Mouse (Mus musculus) hindbrain, embryonic 10.5 days (tissue): Measurements from ENCODE around the gene Slc25a13. TPM values are rescaled to one million over a fixed set of nuclear protein-coding genes. Genes with fewer than 3 reads are reported as not detected.
"Not testable (repeated sequence)": the region's sequence is repeated elsewhere in the genome, so short reads cannot be mapped to it uniquely, and the experiment has no call there.

Experiments
- DNase-seq: peaks from one replicate; pipeline ENCODE4 v3.0.0-alpha.2; 2017; ENCODE audit warnings: low spot score
- H3K27ac ChIP-seq: fragments of 300-500 bp; sonication (generic); 2 replicates; pipeline ENCODE4 v1.5.1; 2016; ENCODE audit warnings: mild to moderate bottlenecking, moderate library complexity
- H3K27me3 ChIP-seq: fragments of 300-500 bp; sonication (generic); 2 replicates; pipeline ENCODE4 v1.6.1; 2016; ENCODE audit warnings: mild to moderate bottlenecking; ENCODE audit not compliant: poor library complexity, insufficient read depth, severe bottlenecking
- H3K36me3 ChIP-seq: fragments of 300-500 bp; sonication (generic); 2 replicates; pipeline ENCODE4 v1.6.1; 2016; ENCODE audit warnings: mild to moderate bottlenecking, moderate library complexity
- H3K4me1 ChIP-seq: fragments of 300-500 bp; sonication (generic); replicated peaks from 2 replicates; pipeline ENCODE4 v1.6.1; 2016; ENCODE audit warnings: mild to moderate bottlenecking
- H3K4me3 ChIP-seq: fragments of 300-500 bp; sonication (generic); 2 replicates; pipeline ENCODE4 v1.5.1; 2016; ENCODE audit warnings: mild to moderate bottlenecking, moderate library complexity
- H3K9me3 ChIP-seq: fragments of 300-500 bp; sonication (generic); 2 replicates; pipeline ENCODE4 v1.6.1; 2016; ENCODE audit warnings: mild to moderate bottlenecking, moderate library complexity
- WGBS: fragments of 180-500 bp; shearing (Covaris S2); methylation state at CpG from one replicate; pipeline ENCODE4 v1.1.7; 2016; 5-methylcytosine and 5-hydroxymethylcytosine counted together
- polyA plus RNA-seq: library from polyadenylated mRNA; unstranded; fragments of >200 nt; fragmentation: Nextera tagmentation; extraction: Ambion mirVana; gene quantifications from 2 replicates; pipeline ENCODE4 v1.2.1, GENCODE M21; 2016

Gene Slc25a13
- polyA plus RNA-seq, 1 experiment from 2014 or later, result 29.7 TPM

DNA sequence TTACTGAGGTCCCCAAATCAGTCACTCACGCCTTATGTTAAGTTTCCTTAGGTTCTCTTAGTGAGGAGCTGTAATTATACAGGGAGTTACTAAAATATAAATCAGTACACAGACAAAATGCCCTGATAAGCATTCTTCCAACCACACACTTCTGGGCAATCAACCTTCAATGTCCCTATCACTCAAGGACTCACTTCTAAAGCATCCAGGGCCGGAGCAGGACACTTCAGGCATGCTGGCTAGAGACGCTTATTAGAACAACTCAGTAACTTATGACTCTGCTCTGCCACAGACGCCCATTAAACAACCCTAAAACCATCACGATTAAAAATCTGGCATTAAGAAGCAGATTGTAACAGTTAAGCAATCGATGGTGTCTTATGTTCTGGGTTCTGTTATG, 19.6 kb downstream of the Slc25a13 start:
- DNase-seq, result no peak
- WGBS, result 91% methylated on average over 6 of the region's 6 CpGs
- H3K4me3 ChIP-seq, result no peak overlapping the region
- no peaks in the 10 kb centered on the region for H3K27me3 ChIP-seq
- no peaks in the 10 kb centered on the region for H3K4me1 ChIP-seq
- no peaks in the 10 kb centered on the region for H3K9me3 ChIP-seq
- H3K27ac ChIP-seq, result no peak overlapping the region
- peaks cover 20% of the 10 kb centered on the region for H3K36me3 ChIP-seq

DNA sequence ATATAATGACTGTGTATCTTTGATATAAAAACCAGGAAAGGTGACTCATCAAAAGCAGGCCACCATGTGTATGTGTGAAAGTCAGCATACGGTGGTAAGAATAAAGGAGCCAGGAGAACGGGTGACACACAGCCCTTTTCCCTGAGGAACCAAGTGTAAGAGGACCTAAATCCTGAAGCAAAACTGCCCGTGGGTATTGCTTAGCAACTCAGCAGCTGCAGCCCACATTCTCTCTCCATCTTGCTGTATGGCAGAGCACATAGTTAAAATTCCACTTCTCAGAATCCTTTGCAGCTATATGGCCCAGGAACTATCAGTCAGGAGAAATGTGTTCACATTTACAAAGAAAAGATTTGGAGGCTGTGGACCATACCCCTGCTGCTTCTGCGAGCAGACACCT, 20.4 kb downstream of the Slc25a13 start:
- Histone ChIP-seq H3K9me3 (no peaks in the 10 kb centered on the region), H3K27me3 (no peaks in the 10 kb centered on the region), H3K4me3 (no peak overlapping the region), H3K36me3 (peaks cover 20% of the 10 kb centered on the region), H3K4me1 (no peaks in the 10 kb centered on the region), H3K27ac (no peak overlapping the region)
- 87% methylated on average over 4 of the region's 4 CpGs for WGBS
- no peak for DNase-seq

DNA sequence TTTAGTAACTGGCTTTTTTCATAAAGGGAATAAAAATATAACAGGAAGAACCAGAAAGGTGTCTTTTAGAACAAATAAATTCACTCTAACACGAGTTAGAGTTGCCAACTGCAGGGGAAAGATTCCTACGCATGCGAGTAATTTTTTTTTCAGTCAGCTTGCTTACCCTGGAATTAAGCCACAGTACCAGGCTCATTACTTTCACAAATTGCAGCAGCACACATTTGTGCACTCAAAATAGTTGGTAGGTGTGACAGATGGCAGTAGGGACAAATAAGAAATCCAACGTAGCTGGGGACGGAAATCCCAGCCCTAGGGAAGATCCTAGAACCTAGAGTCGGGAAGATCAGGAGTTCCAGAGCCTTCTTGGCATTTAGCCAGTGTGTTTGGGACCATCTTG, 22.1 kb downstream of the Slc25a13 start:
- H3K27ac ChIP-seq, result no peak overlapping the region

DNA sequence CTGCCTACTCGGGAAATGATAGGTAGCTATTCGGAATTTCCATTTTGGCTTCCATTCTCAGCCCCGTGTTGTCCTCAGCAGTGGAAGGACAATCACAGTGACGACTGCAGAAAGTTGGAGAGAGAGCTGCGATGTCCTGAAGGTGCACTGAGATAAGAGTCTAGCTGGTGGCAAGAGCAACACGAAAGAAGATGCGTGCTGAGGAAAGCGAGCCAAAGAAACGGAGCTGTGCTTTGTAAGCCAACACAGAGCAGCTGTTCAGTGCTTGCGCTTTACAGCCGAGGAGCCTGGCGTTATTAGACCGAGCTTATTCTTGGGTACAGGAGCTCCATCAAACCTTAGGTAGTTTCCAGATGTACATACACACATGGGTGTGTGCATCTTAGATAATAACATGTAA, 23.1 kb downstream of the Slc25a13 start:
- DNase-seq, result no peak
- no peaks in the 10 kb centered on the region for H3K27me3 ChIP-seq
- H3K9me3 ChIP-seq, result no peaks in the 10 kb centered on the region
- peaks cover 6% of the 10 kb centered on the region; the same call in 1 of the 2 replicates for H3K36me3 ChIP-seq
- H3K27ac ChIP-seq, result no peak overlapping the region
- H3K4me1 ChIP-seq, result no peaks in the 10 kb centered on the region
- WGBS, result 95% methylated on average over 13 of the region's 13 CpGs
- H3K4me3 ChIP-seq, result no peak overlapping the region

More for the DNA sequence above, 22.1 kb downstream of the Slc25a13 start:
- Histone ChIP-seq H3K9me3 (no peaks in the 10 kb centered on the region), H3K36me3 (peaks cover 8% of the 10 kb centered on the region; the same call in 1 of the 2 replicates), H3K27me3 (no peaks in the 10 kb centered on the region), H3K4me1 (no peaks in the 10 kb centered on the region), H3K4me3 (no peak overlapping the region)
- DNase-seq, result no peak
- WGBS, result 94% methylated on average over 6 of the region's 6 CpGs

DNA sequence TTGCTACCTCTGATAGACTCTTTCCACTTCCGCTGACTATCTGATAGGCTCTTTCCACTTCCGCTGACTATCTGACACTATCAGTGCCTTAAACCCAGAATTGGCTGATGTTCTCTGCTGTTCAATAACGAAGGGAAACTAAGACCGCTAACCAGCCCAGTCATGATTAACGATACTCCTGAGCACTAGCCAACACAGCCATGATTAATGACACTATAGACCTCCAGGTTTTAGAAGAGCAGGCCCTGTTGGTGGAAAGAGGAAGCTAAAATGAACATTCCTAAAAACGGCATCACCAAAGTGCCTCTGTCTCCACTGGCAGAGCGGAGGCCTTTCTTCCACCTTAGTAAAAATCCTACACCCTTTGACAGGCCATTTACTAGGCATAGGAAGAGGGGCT, 24.6 kb downstream of the Slc25a13 start:
- no peak for DNase-seq
- Histone ChIP-seq H3K36me3 (peaks cover 11% of the 10 kb centered on the region; the same call in 1 of the 2 replicates), H3K27me3 (no peaks in the 10 kb centered on the region), H3K4me3 (no peak overlapping the region), H3K4me1 (0 out of 2 replicates have a peak, but pooled peaks cover 1% of the 10 kb centered on the region), H3K9me3 (no peaks in the 10 kb centered on the region), H3K27ac (no peak overlapping the region)
- 93% methylated on average over 7 of the region's 7 CpGs for WGBS

DNA sequence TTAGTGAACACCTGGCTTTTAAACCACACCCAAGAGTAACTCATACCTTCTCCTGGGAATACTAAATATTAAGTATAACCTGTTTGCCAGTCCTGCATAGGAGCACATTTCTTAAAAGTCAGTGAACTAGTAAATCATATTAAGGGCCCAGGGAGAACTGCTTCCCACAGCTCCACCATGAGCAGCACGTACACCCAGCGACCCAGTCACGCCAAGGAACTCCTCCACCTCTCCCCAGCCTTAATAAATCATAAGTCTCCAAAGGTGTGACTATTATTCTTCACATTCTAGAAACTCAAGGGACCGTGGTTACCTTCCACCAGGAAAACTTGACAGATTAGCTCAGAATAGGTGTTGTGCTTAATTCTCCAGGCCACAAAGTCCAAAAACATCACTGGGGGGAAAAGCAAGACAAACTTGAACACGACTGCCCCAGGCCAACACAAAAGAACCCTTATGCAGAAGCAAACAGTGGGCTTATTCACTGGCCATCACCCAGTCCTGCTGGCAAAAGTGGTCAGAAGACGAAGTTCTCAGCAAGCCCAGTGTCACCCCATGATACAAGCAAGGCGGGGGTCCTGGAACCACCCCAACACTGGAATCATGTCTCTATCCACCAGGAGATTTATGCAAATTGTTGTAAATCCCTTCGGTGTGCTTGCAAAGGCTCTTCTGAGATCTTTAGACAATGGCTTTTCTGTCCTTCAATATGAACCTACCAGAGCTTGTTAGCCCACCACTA, 25.2 kb downstream of the Slc25a13 start:
- Histone ChIP-seq H3K4me3 (no peak overlapping the region), H3K27me3 (no peaks in the 10 kb centered on the region), H3K4me1 (0 out of 2 replicates have a peak, but pooled peaks cover 4% of the 10 kb centered on the region), H3K27ac (no peak overlapping the region), H3K36me3 (peaks cover 11% of the 10 kb centered on the region; the same call in 1 of the 2 replicates), H3K9me3 (no peaks in the 10 kb centered on the region)
- WGBS, result 88% methylated on average over 8 of the region's 8 CpGs
- no peak for DNase-seq

DNA sequence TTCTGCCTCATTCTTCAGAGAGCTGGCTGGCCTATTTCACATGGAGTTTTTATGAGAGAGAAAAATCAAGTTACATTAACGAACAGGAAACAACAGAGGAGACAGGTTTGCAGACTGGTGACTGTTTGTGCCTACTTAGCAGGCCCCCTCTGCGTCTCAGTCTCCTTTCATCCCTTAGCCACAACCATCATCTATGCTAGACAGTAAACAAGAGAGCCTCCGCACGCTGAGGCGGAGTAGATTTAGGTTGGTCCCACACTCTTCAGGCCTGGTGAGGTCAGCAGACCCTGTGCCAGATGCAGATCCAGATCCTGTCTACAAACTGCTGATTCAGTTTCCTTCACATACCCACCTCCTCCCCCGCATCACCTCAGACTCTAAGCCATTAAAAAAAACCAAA, 28.0 kb downstream of the Slc25a13 start:
- H3K36me3 ChIP-seq, result 0 out of 2 replicates have a peak, but pooled peaks cover 4% of the 10 kb centered on the region
- H3K9me3 ChIP-seq, result no peaks in the 10 kb centered on the region
- no peak for DNase-seq
- H3K27ac ChIP-seq, result no peak overlapping the region
- 0 out of 2 replicates have a peak, but pooled peaks cover 4% of the 10 kb centered on the region for H3K4me1 ChIP-seq
- 80% methylated on average over 6 of the region's 6 CpGs for WGBS
- H3K4me3 ChIP-seq, result no peak overlapping the region
- H3K27me3 ChIP-seq, result no peaks in the 10 kb centered on the region

DNA sequence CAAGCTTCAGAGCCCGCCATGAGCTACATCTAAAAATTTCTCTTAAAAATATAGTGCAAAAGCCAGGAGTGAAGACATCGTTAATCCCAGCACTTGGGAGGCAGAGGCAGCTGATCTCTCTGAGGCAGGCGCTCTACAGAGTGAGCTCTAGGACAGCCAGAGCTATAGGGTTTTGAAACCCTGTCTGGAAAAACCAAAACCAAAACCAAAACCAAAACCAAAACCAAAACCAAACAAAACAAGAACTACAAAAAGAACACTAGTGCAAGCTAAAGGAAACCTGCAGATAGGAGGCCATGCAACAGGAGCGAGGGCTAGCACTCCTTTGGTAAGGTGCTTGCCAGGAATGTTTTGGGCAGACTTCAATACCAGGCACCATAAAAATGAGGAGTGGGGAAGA, 30.5 kb downstream of the Slc25a13 start:
- 0 out of 2 replicates have a peak, but pooled peaks cover 4% of the 10 kb centered on the region for H3K36me3 ChIP-seq
- H3K27me3 ChIP-seq, result no peaks in the 10 kb centered on the region
- H3K9me3 ChIP-seq, result no peaks in the 10 kb centered on the region
- no peak overlapping the region for H3K4me3 ChIP-seq
- H3K27ac ChIP-seq, result no peak overlapping the region
- 97% methylated on average over 4 of the region's 4 CpGs for whole genome bisulfite sequencing
- DNase-seq, result no peak
- H3K4me1 ChIP-seq, result 0 out of 2 replicates have a peak, but pooled peaks cover 7% of the 10 kb centered on the region

DNA sequence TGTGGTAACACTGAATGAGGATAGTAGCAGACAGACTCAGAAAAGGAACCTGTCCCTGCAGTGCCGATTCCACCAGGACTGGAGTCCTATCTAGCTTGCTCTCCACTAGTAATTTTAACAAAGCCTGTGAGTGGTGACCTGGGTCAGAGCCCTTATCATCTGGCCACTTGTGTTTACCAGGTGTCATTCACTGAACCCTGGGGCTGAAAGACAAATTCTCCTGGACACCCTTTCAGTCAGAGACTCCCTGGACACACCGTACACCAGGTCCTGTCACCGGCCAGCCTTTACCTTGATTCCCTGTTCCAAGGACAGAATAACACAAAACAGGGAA, 31.3 kb downstream of the Slc25a13 start:
- Histone ChIP-seq H3K9me3 (no peaks in the 10 kb centered on the region), H3K4me1 (0 out of 2 replicates have a peak, but pooled peaks cover 7% of the 10 kb centered on the region), H3K27me3 (no peaks in the 10 kb centered on the region), H3K36me3 (0 out of 2 replicates have a peak, but pooled peaks cover 4% of the 10 kb centered on the region), H3K27ac (no peak overlapping the region), H3K4me3 (no peak overlapping the region)
- 88% methylated on average over 3 of the region's 3 CpGs for WGBS
- DNase-seq, result no peak

DNA sequence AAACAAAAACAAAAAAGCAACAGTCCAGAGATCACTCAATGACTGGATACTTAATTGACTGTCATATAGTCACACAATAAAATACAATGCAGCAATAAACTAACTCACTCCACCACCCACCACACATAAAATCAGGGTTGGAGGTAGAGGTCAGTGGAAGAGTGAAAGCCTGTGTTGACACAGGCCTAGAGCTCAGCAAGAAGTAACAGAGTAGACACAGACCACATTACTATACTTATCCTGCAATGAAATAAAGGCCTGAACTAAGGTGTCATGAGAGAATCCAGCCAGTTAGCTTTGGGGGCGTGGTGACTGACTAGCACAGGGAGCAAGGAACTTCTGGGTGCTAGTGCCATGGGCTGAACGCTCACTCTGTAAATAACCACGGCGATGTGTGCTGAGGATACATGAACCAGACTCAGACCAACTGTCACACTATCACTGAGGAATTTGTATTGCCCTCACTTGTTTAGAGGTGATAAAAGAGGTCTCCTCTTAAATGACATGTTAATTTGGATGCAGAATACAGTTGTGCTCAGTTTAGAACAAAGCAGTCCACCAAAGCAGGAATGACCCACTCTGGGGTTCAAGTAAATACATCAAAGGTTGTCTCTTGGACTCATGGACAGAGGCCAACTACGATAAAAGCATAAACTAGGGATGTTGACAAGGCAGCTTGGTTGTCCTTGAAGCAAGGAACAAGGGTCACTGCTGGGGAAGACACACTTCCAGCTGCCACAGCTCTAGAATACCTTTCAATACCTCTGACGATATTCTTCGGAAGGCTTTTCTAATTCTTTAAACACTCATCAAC, 31.8 kb downstream of the Slc25a13 start:
- H3K4me1 ChIP-seq, result 0 out of 2 replicates have a peak, but pooled peaks cover 7% of the 10 kb centered on the region
- no peaks in the 10 kb centered on the region for H3K9me3 ChIP-seq
- WGBS, result 92% methylated on average over 7 of the region's 7 CpGs
- no peak overlapping the region for H3K4me3 ChIP-seq
- DNase-seq, result no peak
- no peaks in the 10 kb centered on the region for H3K27me3 ChIP-seq
- H3K36me3 ChIP-seq, result 0 out of 2 replicates have a peak, but pooled peaks cover 7% of the 10 kb centered on the region
- no peak overlapping the region for H3K27ac ChIP-seq

DNA sequence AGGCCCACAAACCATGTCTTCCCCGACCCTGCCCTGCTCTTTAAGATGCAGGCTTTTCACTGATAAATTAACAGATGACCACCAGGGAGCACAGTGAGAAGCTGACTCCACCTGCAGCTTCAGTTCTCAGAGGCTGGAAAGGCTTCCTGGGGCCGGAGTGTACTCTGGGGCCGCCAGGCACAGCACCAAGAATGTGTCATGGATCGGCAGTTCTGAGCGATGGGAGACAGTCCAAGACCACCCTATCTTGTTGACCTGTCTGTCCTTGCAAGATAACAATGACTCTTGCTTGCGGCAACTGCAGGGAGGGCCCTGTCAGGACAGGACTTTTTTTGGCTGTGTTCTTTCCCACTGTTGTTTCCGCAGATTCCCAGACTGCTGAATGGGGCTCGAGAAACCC, 33.4 kb downstream of the Slc25a13 start:
- DNase-seq, result no peak
- Histone ChIP-seq H3K27ac (no peak overlapping the region), H3K4me1 (0 out of 2 replicates have a peak, but pooled peaks cover 7% of the 10 kb centered on the region), H3K36me3 (peaks cover 17% of the 10 kb centered on the region), H3K27me3 (no peaks in the 10 kb centered on the region), H3K9me3 (no peaks in the 10 kb centered on the region), H3K4me3 (no peak overlapping the region)
- 66% methylated on average over 8 of the region's 8 CpGs for WGBS

DNA sequence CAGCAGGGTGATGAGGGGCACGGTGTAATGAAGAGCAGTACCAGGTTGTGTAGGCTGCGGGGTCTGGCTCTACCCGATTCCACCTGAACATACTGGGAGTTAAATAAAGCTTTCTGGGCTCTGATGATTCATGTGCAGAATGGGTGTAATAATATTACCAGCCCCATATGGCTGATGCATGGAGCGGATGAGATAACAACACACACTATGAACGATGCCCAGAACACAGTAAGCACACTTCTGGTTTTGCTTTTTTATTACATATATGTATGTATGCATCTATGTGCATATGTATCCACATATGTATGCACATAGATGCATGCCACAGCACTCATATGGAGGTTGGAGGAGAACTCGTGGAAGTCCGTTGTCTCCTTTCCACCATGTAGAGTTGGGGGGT, 34.8 kb downstream of the Slc25a13 start:
- no peak overlapping the region for H3K27ac ChIP-seq
- H3K36me3 ChIP-seq, result peaks cover 20% of the 10 kb centered on the region
- H3K27me3 ChIP-seq, result no peaks in the 10 kb centered on the region
- 94% methylated on average over 7 of the region's 7 CpGs for WGBS
- no peak for DNase-seq
- H3K4me1 ChIP-seq, result 0 out of 2 replicates have a peak, but pooled peaks cover 4% of the 10 kb centered on the region
- no peak overlapping the region for H3K4me3 ChIP-seq
- no peaks in the 10 kb centered on the region for H3K9me3 ChIP-seq

DNA sequence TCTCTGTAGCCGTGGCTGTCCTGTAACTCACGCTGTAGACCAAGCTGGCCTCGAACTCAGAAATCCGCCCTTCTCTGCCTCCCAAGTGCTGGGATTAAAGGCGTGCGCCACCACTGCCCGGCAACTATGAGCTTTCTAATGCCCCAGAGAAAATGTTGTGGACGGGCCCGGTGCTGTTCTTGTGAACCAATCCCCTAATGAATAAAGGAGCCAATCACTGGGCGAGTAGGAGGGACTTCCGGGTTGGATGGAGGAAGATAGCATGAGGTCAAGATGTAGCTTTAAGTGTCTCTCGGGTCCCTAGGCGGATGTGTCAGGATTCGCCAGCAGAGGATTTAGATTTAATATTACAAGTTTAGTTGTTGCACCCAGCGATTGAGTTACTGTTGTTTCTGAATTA, 38.6 kb downstream of the Slc25a13 start:
- H3K27ac ChIP-seq, DNase-seq, H3K27me3 ChIP-seq, H3K9me3 ChIP-seq, H3K4me3 ChIP-seq: not testable (repeated sequence)
- WGBS, result 92% methylated on average over 15 of the region's 15 CpGs
- H3K4me1 ChIP-seq, result peaks cover 19% of the 10 kb centered on the region
- peaks cover 20% of the 10 kb centered on the region for H3K36me3 ChIP-seq
